Mouse (Mus musculus) ZHBTc4 (cell line): ENCODE data around the gene Raph1.

Source experiments
- DNase-seq: peaks from one replicate; pipeline ENCODE4 v3.0.0-alpha.2; 2011; ENCODE audit warnings: low read depth, low spot score

Gene Raph1

DNA sequence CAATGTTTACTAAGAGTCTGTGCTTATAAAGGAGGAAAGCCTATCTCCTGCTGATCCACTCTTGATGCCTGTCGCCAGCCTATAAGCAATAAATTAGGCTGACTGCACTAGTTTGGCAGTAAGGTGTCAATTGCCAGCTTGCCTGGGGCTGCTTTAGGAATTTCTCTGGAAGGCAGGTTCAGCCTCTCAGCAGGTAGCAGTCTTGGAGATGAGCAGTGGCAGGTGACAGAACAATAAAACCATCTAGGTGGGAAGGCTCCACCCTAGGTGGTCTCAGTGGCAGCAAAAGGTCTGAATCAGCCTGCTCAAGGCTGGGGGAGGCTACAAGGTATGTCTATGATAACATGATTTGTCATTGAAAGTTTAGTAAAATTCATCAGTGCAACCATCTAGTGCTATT is 134.4 kb downstream of the Raph1 start:
- peak; percentile 88 for DNase-seq
